Mouse (Mus musculus) liver, postnatal 0 days (tissue): Measurements from ENCODE around the gene Tex48. TPM values are rescaled to one million over a fixed set of nuclear protein-coding genes. Genes with fewer than 3 reads are reported as not detected.
A peak's percentile ranks its signal among the peaks of the same experiment; 100 is the strongest.

Experiments
- ATAC-seq: fragments of 200-750 bp; cut with Nextera tagmentation; 2 replicates; pipeline ENCODE4 v1.8.0; 2017; ENCODE audit warnings: mild to moderate bottlenecking, moderate library complexity
- DNase-seq: peaks from one replicate; pipeline ENCODE4 v3.0.0-alpha.2; 2016
- H3K27ac ChIP-seq: fragments of 300-500 bp; sonication (generic); 2 replicates; pipeline ENCODE4 v1.5.1; 2014; ENCODE audit warnings: antibody characterized with exemption, moderate library complexity, mild to moderate bottlenecking, low read depth
- H3K27me3 ChIP-seq: fragments of 300-500 bp; sonication (generic); 2 replicates; pipeline ENCODE4 v1.6.1; 2014; ENCODE audit warnings: low read length, control low read depth, mixed read lengths; ENCODE audit not compliant: insufficient read depth
- H3K36me3 ChIP-seq: fragments of 300-500 bp; sonication (generic); replicated peaks from 2 replicates; pipeline ENCODE4 v1.6.1; 2014; ENCODE audit warnings: mild to moderate bottlenecking, control low read depth, low read length, moderate library complexity, mixed read lengths; ENCODE audit not compliant: insufficient read depth
- H3K4me1 ChIP-seq: fragments of 300-500 bp; sonication (generic); 2 replicates; pipeline ENCODE4 v1.6.1; 2014; ENCODE audit warnings: antibody characterized with exemption, mild to moderate bottlenecking, control low read depth; ENCODE audit not compliant: insufficient read depth
- H3K4me2 ChIP-seq: fragments of 300-500 bp; sonication (generic); 2 replicates; pipeline ENCODE4 v1.6.1; 2014; ENCODE audit warnings: low read depth, mild to moderate bottlenecking, low read length, moderate library complexity, mixed read lengths
- H3K4me3 ChIP-seq: fragments of 300-500 bp; sonication (generic); 2 replicates; pipeline ENCODE4 v1.5.1; 2014; ENCODE audit warnings: low read depth, low read length
- H3K9ac ChIP-seq: fragments of 300-500 bp; sonication (generic); replicated peaks from 2 replicates; pipeline ENCODE4 v1.6.1; 2014; ENCODE audit warnings: mild to moderate bottlenecking, moderate library complexity
- H3K9me3 ChIP-seq: fragments of 300-500 bp; sonication (generic); 2 replicates; pipeline ENCODE4 v1.6.1; 2016; ENCODE audit warnings: mild to moderate bottlenecking, control low read depth, low read length, mixed read lengths
- CTCF ChIP-seq: sonication (generic); IDR thresholded peaks from 2 replicates; pipeline ENCODE4 v1.5.1; 2016; ENCODE audit warnings: antibody characterized with exemption, low read depth
- EP300 ChIP-seq: IDR thresholded peaks from 2 replicates; pipeline ENCODE4 v1.6.1; 2016; ENCODE audit warnings: antibody characterized with exemption, low read depth, mild to moderate bottlenecking
- WGBS: fragments of 180-500 bp; shearing (Covaris S2); extraction: QIAGEN DNeasy Blood & Tissue Kit; methylation state at CpG from one replicate; pipeline ENCODE4 v1.1.7; 2014; ENCODE audit not compliant: insufficient replicate concordance; 5-methylcytosine and 5-hydroxymethylcytosine counted together
- polyA plus RNA-seq: library from polyadenylated mRNA; unstranded; fragments of >200 nt; fragmentation: Nextera tagmentation; extraction: Ambion mirVana; gene quantifications from 2 replicates; pipeline ENCODE4 v1.2.1, GENCODE M21; 2015

The Tex48 gene
- polyA plus RNA-seq, 1 experiment from 2014 or later = not detected

DNA sequence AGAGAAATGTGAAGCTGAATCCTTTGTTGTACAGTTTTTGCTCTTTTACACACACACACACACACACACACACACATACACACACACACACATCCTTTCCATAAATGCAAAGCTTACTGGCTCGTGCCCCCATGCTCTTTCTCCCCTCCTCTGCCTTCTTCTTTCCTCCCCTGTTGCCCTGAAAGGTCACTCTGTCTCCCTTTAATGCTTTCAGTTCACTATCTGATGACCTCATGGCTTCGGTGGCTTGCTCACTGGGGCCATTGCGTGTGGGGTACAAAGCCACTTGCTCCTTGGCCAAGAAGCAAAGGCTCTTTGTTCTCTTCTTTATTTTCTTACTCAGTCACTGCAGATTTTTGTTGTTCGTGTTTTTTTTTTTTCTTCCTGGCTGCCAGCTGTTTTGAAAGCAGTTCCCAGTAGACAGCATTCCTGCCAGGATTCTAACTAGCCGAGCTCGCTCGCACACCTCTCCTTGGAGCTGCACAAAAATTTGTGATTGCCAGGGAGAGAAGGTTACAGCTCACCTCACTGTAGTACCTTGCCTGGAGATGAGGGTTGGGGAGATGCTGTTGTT lies 51.9 kb downstream of the Tex48 start:
- no peak overlapping the region for H3K9ac ChIP-seq
- TF ChIP-seq EP300 (no peak), CTCF (no peak)
- H3K27me3 ChIP-seq = no peaks in the 10 kb centered on the region
- no peak overlapping the region for H3K4me3 ChIP-seq
- no peaks in the 10 kb centered on the region for H3K9me3 ChIP-seq
- DNase-seq (no peak), ATAC-seq (no peak)
- H3K36me3 ChIP-seq = peaks cover 42% of the 10 kb centered on the region
- H3K4me1 ChIP-seq = no peaks in the 10 kb centered on the region
- H3K4me2 ChIP-seq = no peak overlapping the region
- 68% methylated on average over 7 of the region's 7 CpGs for WGBS
- no peak overlapping the region for H3K27ac ChIP-seq

DNA sequence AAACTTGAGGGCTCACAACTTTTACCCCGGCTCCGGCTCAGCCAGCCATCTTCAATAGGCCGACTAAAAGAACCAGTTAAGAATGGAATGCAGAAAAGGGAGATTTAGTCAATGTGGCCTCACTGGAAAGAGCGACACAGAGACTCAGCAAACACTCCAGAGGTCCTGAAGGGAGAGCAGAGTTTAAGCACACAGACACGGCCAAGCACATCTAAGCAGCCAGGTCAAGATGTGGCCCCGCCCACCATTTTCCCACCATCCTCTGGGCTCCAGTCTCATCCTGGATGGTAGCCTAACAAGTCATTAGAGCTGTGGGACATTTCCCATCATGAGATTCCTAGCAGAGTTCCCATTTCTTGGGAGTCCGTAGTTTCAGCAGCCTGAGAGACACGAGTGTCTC lies 52.9 kb downstream of the Tex48 start:
- peaks cover 50% of the 10 kb centered on the region for H3K36me3 ChIP-seq
- H3K9me3 ChIP-seq = no peaks in the 10 kb centered on the region
- TF ChIP-seq EP300 (no peak), CTCF (no peak)
- H3K4me2 ChIP-seq = no peak overlapping the region
- H3K27me3 ChIP-seq = no peaks in the 10 kb centered on the region
- H3K9ac ChIP-seq = no peak overlapping the region
- H3K27ac ChIP-seq = no peak overlapping the region
- no peak for DNase-seq
- no peak overlapping the region for H3K4me3 ChIP-seq
- 76% methylated on average over 8 of the region's 8 CpGs for WGBS
- no peak for ATAC-seq
- no peaks in the 10 kb centered on the region for H3K4me1 ChIP-seq

DNA sequence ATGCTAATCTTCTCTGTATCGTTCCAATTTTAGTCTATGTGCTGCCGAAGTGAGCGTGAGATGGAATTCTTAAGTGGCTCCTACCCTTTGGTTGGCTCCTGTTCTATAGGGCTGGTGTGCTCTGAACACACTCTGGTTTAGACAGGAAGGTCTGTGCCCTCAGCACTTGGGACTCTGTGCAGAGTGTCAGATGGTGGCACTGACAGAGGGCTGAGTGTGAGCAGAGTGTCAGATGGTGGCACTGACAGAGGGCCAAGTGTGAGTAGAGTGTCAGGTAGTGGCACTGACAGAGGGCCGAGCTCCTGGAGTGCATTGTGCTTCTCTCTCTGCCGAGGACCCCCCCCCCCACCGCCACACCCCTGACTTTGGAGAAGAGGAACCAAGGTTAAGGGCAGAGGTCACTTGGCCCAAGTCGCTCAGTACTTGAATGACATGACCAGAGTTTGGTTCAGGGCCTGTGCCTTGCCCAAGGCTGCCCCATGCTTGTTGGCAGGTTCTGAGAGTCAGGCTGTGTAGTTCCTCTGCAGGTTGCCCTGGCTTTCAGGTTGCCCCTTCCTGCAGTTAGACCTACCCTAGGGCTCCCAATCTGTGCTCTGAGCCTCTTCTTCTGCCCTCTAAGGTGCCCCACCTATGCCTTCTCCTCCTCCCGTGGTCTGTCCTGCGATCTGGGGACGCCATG lies 54.4 kb downstream of the Tex48 start:
- DNase-seq (no peak), ATAC-seq (no peak)
- peaks cover 5% of the 10 kb centered on the region; the same call in 1 of the 2 replicates for H3K4me1 ChIP-seq
- H3K9me3 ChIP-seq = no peaks in the 10 kb centered on the region
- no peaks in the 10 kb centered on the region for H3K27me3 ChIP-seq
- whole genome bisulfite sequencing = 81% methylated on average over 10 of the region's 10 CpGs
- no peak overlapping the region for H3K4me3 ChIP-seq
- TF ChIP-seq CTCF (no peak), EP300 (no peak)
- no peak overlapping the region for H3K9ac ChIP-seq
- no peak overlapping the region for H3K27ac ChIP-seq
- no peak overlapping the region for H3K4me2 ChIP-seq
- H3K36me3 ChIP-seq = peaks cover 40% of the 10 kb centered on the region

DNA sequence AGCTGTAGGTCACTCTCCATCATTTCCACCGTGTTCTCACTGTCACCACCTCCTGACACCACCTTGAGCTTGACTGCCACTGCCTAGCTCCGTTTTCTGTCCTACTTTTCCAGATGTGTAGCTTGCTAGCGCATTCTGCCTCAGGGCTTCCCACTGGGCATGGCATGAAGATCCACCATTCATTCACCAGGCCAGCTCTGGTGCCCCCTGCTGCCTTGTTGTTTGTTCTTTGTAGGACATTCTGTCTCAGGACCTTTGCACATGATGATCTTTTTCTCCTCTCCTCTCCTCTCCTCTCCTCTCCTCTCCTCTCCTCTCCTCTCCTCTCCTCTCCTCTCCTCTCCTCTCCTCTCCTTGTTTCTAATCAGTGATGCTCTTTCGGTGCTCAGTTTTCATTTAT lies 59.5 kb downstream of the Tex48 start:
- peaks cover 48% of the 10 kb centered on the region for H3K4me1 ChIP-seq
- DNase-seq = no peak
- WGBS = 74% methylated on average over 4 of the region's 4 CpGs
- ATAC-seq = no peak
- TF ChIP-seq EP300 (no peak), CTCF (peak; percentile 50)
- H3K4me2 ChIP-seq = peak overlapping the region; percentile 95
- H3K9ac ChIP-seq = no peak overlapping the region
- 0 out of 2 replicates have a peak overlapping the region, but pooled peaks have one; percentile 34 for H3K4me3 ChIP-seq
- no peaks in the 10 kb centered on the region for H3K9me3 ChIP-seq
- H3K27me3 ChIP-seq = no peaks in the 10 kb centered on the region
- peak overlapping the region; percentile 96 for H3K27ac ChIP-seq
- peaks cover 15% of the 10 kb centered on the region for H3K36me3 ChIP-seq

DNA sequence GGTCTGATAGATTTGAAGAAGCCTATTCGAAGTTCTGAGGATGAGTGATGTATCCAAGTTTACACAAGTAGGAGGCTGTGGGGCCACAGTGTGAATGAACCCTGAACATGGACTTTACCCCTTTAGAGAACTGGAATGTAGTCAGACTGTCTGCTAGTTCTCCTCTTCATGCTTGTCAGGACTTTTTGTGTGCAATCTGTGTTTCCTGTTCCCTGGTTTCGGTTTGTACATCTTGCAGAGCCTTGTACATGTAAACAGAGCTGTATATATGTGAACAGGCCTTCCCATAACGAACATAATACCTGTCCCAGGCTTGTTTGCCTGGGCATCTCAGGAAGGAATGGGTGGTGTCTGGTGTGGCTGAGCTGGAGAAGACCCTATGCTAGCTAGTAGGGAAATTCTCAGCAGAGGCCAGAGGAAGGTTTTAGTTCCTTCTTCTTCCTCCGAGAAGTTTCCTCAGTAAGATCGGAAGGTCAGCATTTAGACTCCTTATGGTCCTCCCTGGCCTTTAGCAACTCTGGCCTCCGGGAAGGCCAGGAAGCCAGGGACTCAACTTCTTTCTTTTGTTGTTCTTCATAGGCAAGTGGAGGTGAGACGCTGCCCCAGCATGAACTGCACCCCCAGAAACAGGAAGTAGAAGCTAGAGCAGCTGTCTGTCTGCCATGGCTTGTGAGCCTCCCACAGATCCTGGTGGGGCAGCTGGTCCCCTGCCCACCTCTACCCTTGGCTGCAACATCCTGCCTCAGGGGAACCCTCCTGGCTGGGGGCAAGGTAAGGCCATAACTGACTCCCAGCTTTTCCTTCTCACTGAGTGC lies 60.2 kb downstream of the Tex48 start:
- peak; percentile 36 for DNase-seq
- Histone ChIP-seq H3K9ac (peak overlapping the region; percentile 46; the same call in 1 of the 2 replicates), H3K4me3 (peak overlapping the region; percentile 34), H3K27ac (peak overlapping the region; percentile 96), H3K9me3 (no peaks in the 10 kb centered on the region), H3K4me1 (peaks cover 54% of the 10 kb centered on the region), H3K4me2 (peak overlapping the region; percentile 95), H3K36me3 (peaks cover 13% of the 10 kb centered on the region), H3K27me3 (no peaks in the 10 kb centered on the region)
- TF ChIP-seq EP300 (peak; percentile 26; the same call in 1 of the 2 replicates), CTCF (no peak)
- peak; percentile 64 for ATAC-seq
- WGBS = 19% methylated on average over 7 of the region's 7 CpGs

DNA sequence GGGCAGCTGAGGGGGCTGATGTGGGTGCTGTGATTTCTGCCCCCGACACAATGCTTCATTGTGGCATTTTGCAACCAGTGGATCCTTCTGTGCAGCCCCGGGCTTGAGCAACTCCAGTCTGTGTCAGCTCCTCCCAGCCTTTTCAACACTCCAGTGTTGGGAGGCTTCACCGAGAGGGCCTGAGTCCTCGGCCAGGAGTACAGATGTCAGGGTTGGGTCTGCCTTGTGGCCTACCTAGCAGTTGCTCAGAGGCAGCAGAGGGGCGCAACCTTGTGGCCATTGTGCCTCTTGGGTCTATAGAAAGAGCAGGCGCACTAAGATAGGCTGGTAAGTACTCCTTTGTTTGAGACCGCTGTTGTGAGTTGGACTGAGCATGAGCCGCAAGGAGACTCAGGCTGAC lies 62.1 kb downstream of the Tex48 start:
- H3K27me3 ChIP-seq = no peaks in the 10 kb centered on the region
- WGBS = 46% methylated on average over 8 of the region's 8 CpGs
- H3K4me2 ChIP-seq = peak overlapping the region; percentile 95
- H3K9me3 ChIP-seq = no peaks in the 10 kb centered on the region
- peak overlapping the region; percentile 55 for H3K9ac ChIP-seq
- H3K4me3 ChIP-seq = peak overlapping the region; percentile 73
- peak; percentile 29 for ATAC-seq
- peak overlapping the region; percentile 96 for H3K27ac ChIP-seq
- peak; percentile 57 for DNase-seq
- peaks cover 67% of the 10 kb centered on the region for H3K4me1 ChIP-seq
- H3K36me3 ChIP-seq = peaks cover 6% of the 10 kb centered on the region
- TF ChIP-seq CTCF = peak; percentile 38
- TF ChIP-seq EP300 = no peak
